Mouse (Mus musculus) olfactory bulb, adult 2 months (tissue): ENCODE results near the gene Capn10. TPM values are rescaled to one million over a fixed set of nuclear protein-coding genes. Genes with fewer than 3 reads are reported as not detected.

Experiments used
- H3K27ac ChIP-seq: fragments of 200-500 bp; 2 replicates; pipeline ENCODE4 v1.5.1; 2012; ENCODE audit warnings: low read depth, low read length; ENCODE audit not compliant: insufficient read depth
- H3K4me1 ChIP-seq: fragments of 200-500 bp; 2 replicates; pipeline ENCODE4 v1.6.1; 2012; ENCODE audit warnings: low read length; ENCODE audit not compliant: control insufficient read depth, insufficient read depth
- H3K4me3 ChIP-seq: fragments of 200-500 bp; 2 replicates; pipeline ENCODE4 v1.5.1; 2012; ENCODE audit warnings: mild to moderate bottlenecking, low read depth, low read length, moderate library complexity; ENCODE audit not compliant: insufficient read depth
- CTCF ChIP-seq: fragments of 200-500 bp; IDR thresholded peaks from 2 replicates; pipeline ENCODE4 v1.5.1; 2012; ENCODE audit warnings: low read depth, mild to moderate bottlenecking, low read length, moderate library complexity; ENCODE audit not compliant: insufficient read depth
- POLR2A ChIP-seq: fragments of 200-500 bp; IDR thresholded peaks from 2 replicates; pipeline ENCODE4 v1.6.1; 2012; ENCODE audit warnings: mild to moderate bottlenecking, low read depth, low read length, moderate library complexity; ENCODE audit not compliant: insufficient read depth
- WGBS: fragments of 180-500 bp; shearing (Covaris S2); methylation state at CpG from one replicate; pipeline ENCODE4 v1.1.7; 2018; 5-methylcytosine and 5-hydroxymethylcytosine counted together
- polyA plus RNA-seq: library from polyadenylated mRNA; stranded (reverse); fragments of >200 nt; gene quantifications from 2 replicates; pipeline ENCODE4 v1.2.4, GENCODE M21; 2012; ENCODE audit warnings: low replicate concordance; ENCODE audit not compliant: missing spikeins, insufficient read depth, insufficient read length

Capn10 gene
- polyA plus RNA-seq, 1 experiment: not detected

- peak within 1 kb of the TSS; percentile 66 for H3K4me3 ChIP-seq
- peaks cover 29% of the 10 kb centered on the region for H3K4me1 ChIP-seq
- H3K27ac ChIP-seq: peak within 1 kb of the TSS; percentile 76
- under 1% methylated on average over 80 of the region's 81 CpGs for whole genome bisulfite sequencing
- TF ChIP-seq POLR2A (peak; percentile 92), CTCF (peak; percentile 21; the same call in 1 of the 2 replicates)
Measured at GRCm38 (mm10) chr1:92906779-92907631, 27.2 kb upstream of the Capn10 start, which contains the start of gene Dusp28. Gene Dusp28 (plus strand): TSS chr1:92906981.

GRCm38 (mm10) chr1:92907632-92908360, 26.4 kb upstream of the Capn10 start:
- H3K27ac ChIP-seq: peak overlapping the region; percentile 73
- peaks cover 31% of the 10 kb centered on the region for H3K4me1 ChIP-seq
- peak overlapping the region; percentile 66 for H3K4me3 ChIP-seq
- WGBS: 39% methylated on average over 20 of the region's 20 CpGs
- TF ChIP-seq POLR2A: no peak
- no peak for TF ChIP-seq CTCF

- peaks cover 29% of the 10 kb centered on the region for H3K4me1 ChIP-seq
- TF ChIP-seq POLR2A (no peak), CTCF (no peak)
- no peak overlapping the region for H3K4me3 ChIP-seq
- WGBS: 96% methylated on average over 3 of the region's 3 CpGs
- H3K27ac ChIP-seq: no peak overlapping the region
Measured at GRCm38 (mm10) chr1:92908664-92909063, 25.5 kb upstream of the Capn10 start.

- peaks cover 29% of the 10 kb centered on the region for H3K4me1 ChIP-seq
- no peak overlapping the region for H3K4me3 ChIP-seq
- H3K27ac ChIP-seq: no peak overlapping the region
- WGBS: 71% methylated on average over 4 of the region's 4 CpGs
- TF ChIP-seq POLR2A (no peak), CTCF (no peak)
Measured at GRCm38 (mm10) chr1:92909068-92909467, 25.1 kb upstream of the Capn10 start.

GRCm38 (mm10) chr1:92910239-92910885, 23.8 kb upstream of the Capn10 start, which contains the start of gene Rnpepl1:
Gene Rnpepl1 (plus strand): TSS chr1:92910783.
- peaks cover 29% of the 10 kb centered on the region for H3K4me1 ChIP-seq
- 0 out of 2 replicates have a peak, but pooled peaks have one; percentile 13 for TF ChIP-seq POLR2A
- TF ChIP-seq CTCF: peak; percentile 64; the same call in 1 of the 2 replicates
- H3K4me3 ChIP-seq: peak within 1 kb of the TSS; percentile 76
- under 1% methylated on average over 54 of the region's 57 CpGs for WGBS
- peak within 1 kb of the TSS; percentile 34 for H3K27ac ChIP-seq

- peak overlapping the region; percentile 76 for H3K4me3 ChIP-seq
- no peak; the same call in 1 of the 2 replicates for TF ChIP-seq POLR2A
- H3K27ac ChIP-seq: peak overlapping the region; percentile 17
- WGBS: 3% methylated on average over 84 of the region's 85 CpGs
- peaks cover 29% of the 10 kb centered on the region for H3K4me1 ChIP-seq
Measured at GRCm38 (mm10) chr1:92910925-92911720, 23.1 kb upstream of the Capn10 start.

- Histone ChIP-seq H3K4me1 (peaks cover 27% of the 10 kb centered on the region), H3K27ac (peak overlapping the region; percentile 17), H3K4me3 (peak overlapping the region; percentile 76)
- 20% methylated on average over 8 of the region's 8 CpGs for WGBS
- no peak for TF ChIP-seq CTCF
- no peak for TF ChIP-seq POLR2A
Measured at GRCm38 (mm10) chr1:92911721-92912138, 22.4 kb upstream of the Capn10 start.

- no peak overlapping the region for H3K27ac ChIP-seq
- WGBS: 29% methylated on average over 1 of the region's 1 CpGs
Measured at GRCm38 (mm10) chr1:92912286-92912685, 21.9 kb upstream of the Capn10 start.

More at GRCm38 (mm10) chr1:92912286-92912685, 21.9 kb upstream of the Capn10 start:
- TF ChIP-seq CTCF (no peak), POLR2A (no peak)
- Histone ChIP-seq H3K4me1 (peaks cover 27% of the 10 kb centered on the region), H3K4me3 (peak overlapping the region; percentile 76)
